Mouse (Mus musculus) forebrain, embryonic 16.5 days (tissue): ENCODE measurements around the gene Dkk3. TPM values are rescaled to one million over a fixed set of nuclear protein-coding genes. Genes with fewer than 3 reads are reported as not detected.

ENCODE experiments used
- ATAC-seq: fragments of 200-750 bp; cut with Nextera tagmentation; 2 replicates; pipeline ENCODE4 v1.8.0; 2017; ENCODE audit warnings: mild to moderate bottlenecking, moderate library complexity
- H3K27ac ChIP-seq: fragments of 300-500 bp; sonication (generic); 2 replicates; pipeline ENCODE4 v1.5.1; 2014; ENCODE audit warnings: low read length, control low read depth
- H3K27me3 ChIP-seq: fragments of 300-500 bp; sonication (generic); replicated peaks from 2 replicates; pipeline ENCODE4 v1.6.1; 2014; ENCODE audit warnings: low read length; ENCODE audit not compliant: control insufficient read depth, insufficient read depth
- H3K36me3 ChIP-seq: fragments of 300-500 bp; sonication (generic); 2 replicates; pipeline ENCODE4 v1.6.1; 2014; ENCODE audit not compliant: control insufficient read depth, insufficient read depth
- H3K4me1 ChIP-seq: fragments of 300-500 bp; sonication (generic); replicated peaks from 2 replicates; pipeline ENCODE4 v1.6.1; 2014; ENCODE audit warnings: low read length; ENCODE audit not compliant: control insufficient read depth, insufficient read depth
- H3K4me2 ChIP-seq: fragments of 300-500 bp; sonication (generic); 2 replicates; pipeline ENCODE4 v1.6.1; 2014; ENCODE audit warnings: mild to moderate bottlenecking, low read length, control low read depth
- H3K4me3 ChIP-seq: fragments of 300-500 bp; sonication (generic); replicated peaks from 2 replicates; pipeline ENCODE4 v1.5.1; 2014; ENCODE audit warnings: mild to moderate bottlenecking, low read length, control low read depth
- H3K9ac ChIP-seq: fragments of 300-500 bp; sonication (generic); replicated peaks from 2 replicates; pipeline ENCODE4 v1.6.1; 2014; ENCODE audit warnings: low read depth, low read length, control low read depth
- H3K9me3 ChIP-seq: fragments of 300-500 bp; sonication (generic); 2 replicates; pipeline ENCODE4 v1.6.1; 2016; ENCODE audit warnings: low read length; ENCODE audit not compliant: control insufficient read depth
- WGBS: fragments of 180-500 bp; shearing (Covaris S2); extraction: QIAGEN DNeasy Blood & Tissue Kit; methylation state at CpG from one replicate; pipeline ENCODE4 v1.1.7; 2014; 5-methylcytosine and 5-hydroxymethylcytosine counted together
- polyA plus RNA-seq: library from polyadenylated mRNA; unstranded; fragments of >200 nt; fragmentation: Nextera tagmentation; extraction: Ambion mirVana; gene quantifications from 2 replicates; pipeline ENCODE4 v1.2.1, GENCODE M21; 2015

Gene Dkk3
- polyA plus RNA-seq, 1 experiment from 2014 or later, result 22.0 TPM

- H3K27ac ChIP-seq, result no peak overlapping the region
- no peak overlapping the region for H3K9ac ChIP-seq
- no peak overlapping the region for H3K4me3 ChIP-seq
- H3K4me2 ChIP-seq, result no peak overlapping the region
- ATAC-seq, result no peak
- no peaks in the 10 kb centered on the region for H3K36me3 ChIP-seq
- no peaks in the 10 kb centered on the region; the same call in 1 of the 2 replicates for H3K27me3 ChIP-seq
- H3K4me1 ChIP-seq, result peaks cover 20% of the 10 kb centered on the region
- no peaks in the 10 kb centered on the region for H3K9me3 ChIP-seq
- 36% methylated on average over 1 of the region's 1 CpGs for WGBS
Observed at GRCm38 (mm10) chr7:112155194-112155593, 3.7 kb downstream of the Dkk3 start.

GRCm38 (mm10) chr7:112154445-112154844, 4.4 kb downstream of the Dkk3 start:
- Histone ChIP-seq H3K36me3 (no peaks in the 10 kb centered on the region), H3K27me3 (no peaks in the 10 kb centered on the region; the same call in 1 of the 2 replicates), H3K4me2 (no peak overlapping the region), H3K9me3 (no peaks in the 10 kb centered on the region), H3K4me3 (no peak overlapping the region), H3K4me1 (peaks cover 20% of the 10 kb centered on the region), H3K27ac (no peak overlapping the region), H3K9ac (no peak overlapping the region)
- 81% methylated on average over 4 of the region's 4 CpGs for WGBS
- ATAC-seq, result no peak

GRCm38 (mm10) chr7:112149113-112149512, 9.7 kb downstream of the Dkk3 start:
- ATAC-seq, result no peak
- no peak overlapping the region for H3K27ac ChIP-seq
- no peaks in the 10 kb centered on the region for H3K9me3 ChIP-seq
- H3K4me2 ChIP-seq, result no peak overlapping the region
- WGBS, result 91% methylated on average over 10 of the region's 10 CpGs
- H3K9ac ChIP-seq, result no peak overlapping the region
- no peak overlapping the region for H3K4me3 ChIP-seq
- H3K27me3 ChIP-seq, result no peaks in the 10 kb centered on the region
- H3K4me1 ChIP-seq, result peaks cover 7% of the 10 kb centered on the region; the same call in 1 of the 2 replicates
- H3K36me3 ChIP-seq, result no peaks in the 10 kb centered on the region

GRCm38 (mm10) chr7:112147979-112148378, 10.9 kb downstream of the Dkk3 start:
- Histone ChIP-seq H3K9me3 (no peaks in the 10 kb centered on the region), H3K4me1 (peaks cover 12% of the 10 kb centered on the region), H3K27ac (no peak overlapping the region), H3K4me2 (no peak overlapping the region), H3K9ac (no peak overlapping the region), H3K36me3 (no peaks in the 10 kb centered on the region), H3K27me3 (no peaks in the 10 kb centered on the region), H3K4me3 (no peak overlapping the region)
- WGBS, result 39% methylated on average over 2 of the region's 2 CpGs
- ATAC-seq, result no peak

GRCm38 (mm10) chr7:112144646-112145179, 14.1 kb downstream of the Dkk3 start:
- no peaks in the 10 kb centered on the region for H3K36me3 ChIP-seq
- no peak overlapping the region for H3K27ac ChIP-seq
- 46% methylated on average over 11 of the region's 11 CpGs for WGBS
- H3K4me2 ChIP-seq, result no peak overlapping the region
- ATAC-seq, result no peak
- no peaks in the 10 kb centered on the region for H3K27me3 ChIP-seq
- H3K4me3 ChIP-seq, result no peak overlapping the region
- no peak overlapping the region for H3K9ac ChIP-seq
- H3K9me3 ChIP-seq, result no peaks in the 10 kb centered on the region
- peaks cover 15% of the 10 kb centered on the region for H3K4me1 ChIP-seq

- H3K9me3 ChIP-seq, result no peaks in the 10 kb centered on the region
- 53% methylated on average over 4 of the region's 4 CpGs for WGBS
- ATAC-seq, result no peak
- no peaks in the 10 kb centered on the region for H3K27me3 ChIP-seq
- no peak overlapping the region for H3K9ac ChIP-seq
- H3K4me1 ChIP-seq, result peaks cover 15% of the 10 kb centered on the region
- peak overlapping the region; percentile 10; the same call in 1 of the 2 replicates for H3K27ac ChIP-seq
- H3K4me2 ChIP-seq, result no peak overlapping the region
- no peak overlapping the region for H3K4me3 ChIP-seq
- no peaks in the 10 kb centered on the region for H3K36me3 ChIP-seq
Observed at GRCm38 (mm10) chr7:112143978-112144377, 14.9 kb downstream of the Dkk3 start.

GRCm38 (mm10) chr7:112143090-112143500, 15.8 kb downstream of the Dkk3 start:
- Histone ChIP-seq H3K9me3 (no peaks in the 10 kb centered on the region), H3K36me3 (no peaks in the 10 kb centered on the region), H3K27ac (no peak overlapping the region), H3K4me3 (no peak overlapping the region), H3K4me1 (peaks cover 15% of the 10 kb centered on the region), H3K27me3 (no peaks in the 10 kb centered on the region), H3K9ac (no peak overlapping the region), H3K4me2 (no peak overlapping the region)
- ATAC-seq, result peak; percentile 65
- 22% methylated on average over 7 of the region's 7 CpGs for WGBS

- Histone ChIP-seq H3K36me3 (no peaks in the 10 kb centered on the region), H3K27ac (no peak overlapping the region), H3K4me2 (no peak overlapping the region), H3K4me3 (no peak overlapping the region), H3K27me3 (no peaks in the 10 kb centered on the region), H3K4me1 (peaks cover 15% of the 10 kb centered on the region), H3K9ac (no peak overlapping the region), H3K9me3 (no peaks in the 10 kb centered on the region)
- ATAC-seq, result no peak
- WGBS, result 63% methylated on average over 3 of the region's 3 CpGs
Observed at GRCm38 (mm10) chr7:112142616-112143015, 16.2 kb downstream of the Dkk3 start.

GRCm38 (mm10) chr7:112140725-112141124, 18.1 kb downstream of the Dkk3 start:
- peaks cover 15% of the 10 kb centered on the region for H3K4me1 ChIP-seq
- H3K9me3 ChIP-seq, result no peaks in the 10 kb centered on the region
- no peak overlapping the region for H3K27ac ChIP-seq
- H3K9ac ChIP-seq, result no peak overlapping the region
- H3K36me3 ChIP-seq, result no peaks in the 10 kb centered on the region
- H3K4me2 ChIP-seq, result no peak overlapping the region
- no peak for ATAC-seq
- no peaks in the 10 kb centered on the region for H3K27me3 ChIP-seq
- WGBS, result 88% methylated on average over 2 of the region's 2 CpGs
- H3K4me3 ChIP-seq, result no peak overlapping the region
